Mouse (Mus musculus): ENCODE measurements at regions not wholly inside any gene's neighbourhood (a gene's known extent, or its start where the extent isn't known, plus 50 kb on each side); places are given as distances from the start of the nearest gene placed in this dataset.

DNA sequence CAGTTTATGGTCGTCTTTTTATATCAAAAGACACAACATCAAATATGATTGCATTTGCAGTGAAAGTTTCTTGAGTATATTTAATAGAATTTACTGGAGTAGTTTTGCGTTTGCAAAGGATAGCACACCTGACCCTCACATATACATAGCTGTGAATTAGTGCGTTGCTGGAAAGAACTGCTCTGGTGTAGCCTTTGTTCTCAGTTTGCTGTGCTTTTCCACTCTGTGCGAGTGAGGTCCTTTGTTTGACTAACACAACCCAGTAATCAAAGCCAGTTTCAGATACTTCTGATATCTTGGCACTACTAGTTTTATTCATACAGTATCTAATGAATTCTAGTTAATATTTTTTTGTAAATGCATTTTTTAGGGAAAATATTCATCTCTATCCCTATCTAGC lies 84.7 kb downstream of the Trim52 start:
- DNase-seq (ENCODE audit: extremely low read depth, low read depth): no peak

DNA sequence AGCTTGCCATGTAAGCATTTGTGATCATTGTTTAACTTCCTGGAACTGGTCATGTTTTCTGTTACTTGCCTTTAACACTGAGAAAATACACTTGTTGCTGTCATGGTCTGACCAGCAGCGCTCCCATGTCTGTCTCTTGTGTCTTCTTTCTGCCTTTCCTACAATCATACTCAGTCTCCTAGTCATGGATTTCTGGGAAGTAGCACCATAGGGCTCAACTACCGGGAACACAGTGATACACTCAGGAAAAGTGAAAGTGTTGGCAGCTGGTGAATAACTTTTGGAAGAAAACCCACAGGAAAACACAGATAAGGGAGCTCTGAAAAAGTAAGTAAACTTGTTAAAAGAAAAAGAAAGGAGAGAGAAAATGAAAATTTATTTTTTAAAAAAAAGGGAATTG lies 87.6 kb downstream of the Trim52 start:
- no peak for DNase-seq (ENCODE audit: extremely low read depth, low read depth)

- DNase-seq (ENCODE audit: extremely low read depth, low read depth): no peak
Observed at GRCm38 (mm10) chr14:106194104-106194503, 88.1 kb downstream of the Trim52 start.

DNA sequence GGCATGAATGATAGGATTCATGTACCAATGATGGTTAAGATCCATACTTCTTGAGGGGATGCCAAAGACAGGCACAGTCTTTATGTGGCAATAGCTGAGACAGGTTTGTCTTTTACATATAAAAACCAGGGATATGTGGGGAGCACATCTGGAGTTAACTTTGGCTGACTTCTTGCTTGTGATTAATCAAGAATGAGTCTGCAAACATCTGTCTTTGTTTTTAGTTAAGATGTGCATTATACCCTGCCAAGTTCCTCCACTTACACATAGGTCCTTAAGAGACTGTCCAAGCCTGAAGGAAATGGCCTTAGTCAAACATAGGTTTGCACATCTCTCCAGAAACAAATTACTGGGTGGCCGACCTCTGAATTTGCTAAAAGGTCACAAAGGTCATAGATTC lies 91.8 kb downstream of the Trim52 start:
- DNase-seq (ENCODE audit: extremely low read depth, low read depth): no peak

GRCm38 (mm10) chr14:106199109-106199508 lies 93.1 kb downstream of the Trim52 start:
- DNase-seq (ENCODE audit: extremely low read depth, low read depth): no peak

DNA sequence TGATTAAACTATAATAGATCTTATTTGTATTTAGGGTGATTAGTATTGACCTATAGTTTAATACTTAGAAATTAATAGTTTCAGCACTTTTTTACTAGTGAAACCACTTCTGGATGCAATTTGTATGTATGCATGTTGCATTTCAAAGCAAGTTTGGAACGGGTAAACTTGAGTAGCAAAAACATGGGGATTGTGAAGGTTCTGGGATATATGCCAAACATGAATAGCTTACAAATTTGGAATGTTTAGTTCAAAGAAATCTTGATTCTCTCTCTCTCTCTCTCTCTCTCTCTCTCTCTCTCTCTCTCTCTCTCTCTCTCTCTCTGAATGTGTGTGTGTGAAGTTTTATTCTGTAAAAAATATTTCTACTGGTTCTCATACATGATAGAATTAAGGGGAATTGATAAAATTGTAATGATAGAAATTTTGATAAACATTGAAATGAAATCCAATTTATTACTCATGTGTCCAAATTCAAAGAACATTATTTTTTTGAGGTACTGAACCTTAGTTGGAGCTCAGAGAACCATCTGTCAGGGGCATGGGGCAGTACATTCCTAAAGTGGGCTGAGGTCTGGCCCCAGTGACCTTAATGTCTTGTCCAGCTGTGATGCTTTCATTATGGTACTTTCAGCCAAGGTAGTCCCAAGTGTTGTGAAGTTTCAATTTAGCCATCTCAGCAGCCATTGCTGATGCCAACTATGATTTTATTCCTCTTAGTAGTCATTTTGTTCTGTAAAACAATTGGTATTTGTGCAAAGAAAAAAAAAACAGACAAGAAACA lies 93.7 kb downstream of the Trim52 start:
- no peak for DNase-seq (ENCODE audit: extremely low read depth, low read depth)

DNA sequence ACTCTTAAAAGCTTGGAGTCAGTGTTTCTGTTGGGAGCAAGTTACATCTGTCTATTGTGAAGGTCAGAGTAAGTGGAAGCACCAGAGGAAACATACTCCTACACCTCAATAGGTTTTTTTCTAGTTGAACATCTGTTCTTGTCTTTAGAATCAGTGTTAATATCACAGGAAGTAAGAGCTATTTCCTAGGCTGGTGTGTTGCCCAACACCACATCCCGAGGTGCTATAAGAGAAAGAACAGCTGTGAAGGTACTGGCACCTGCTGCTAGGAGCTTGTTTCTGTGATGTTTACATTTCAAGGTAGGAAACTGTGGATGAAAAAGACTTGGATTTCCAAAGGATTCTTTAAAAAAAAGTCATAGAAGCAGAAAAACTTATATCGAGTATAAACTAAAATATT lies 105.1 kb downstream of the Trim52 start:
- no peak for DNase-seq (ENCODE audit: extremely low read depth, low read depth)

DNA sequence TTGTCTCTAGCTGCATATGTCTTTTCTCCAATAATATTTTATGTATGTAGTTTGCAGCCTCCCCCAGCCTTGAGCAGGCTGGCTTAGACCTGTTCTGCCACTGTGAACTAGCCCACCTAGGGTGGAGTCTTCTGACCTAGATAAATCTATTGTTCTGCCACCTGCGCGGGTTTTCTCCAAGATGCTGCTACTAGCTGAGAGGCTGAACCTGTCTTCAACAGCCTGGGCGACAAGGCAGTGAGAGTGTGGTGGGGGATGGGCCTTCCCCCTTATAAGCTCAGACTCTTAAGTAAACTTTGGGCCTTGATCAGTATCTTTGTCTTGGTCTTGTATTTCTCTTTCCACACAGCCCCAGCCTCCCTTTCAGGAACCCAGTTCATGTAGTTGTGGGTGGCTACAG lies 111.7 kb downstream of the Trim52 start:
- no peak for DNase-seq (ENCODE audit: extremely low read depth, low read depth)

GRCm38 (mm10) chr14:106219293-106219797 lies 113.3 kb downstream of the Trim52 start:
- DNase-seq (ENCODE audit: extremely low read depth, low read depth): no peak

DNA sequence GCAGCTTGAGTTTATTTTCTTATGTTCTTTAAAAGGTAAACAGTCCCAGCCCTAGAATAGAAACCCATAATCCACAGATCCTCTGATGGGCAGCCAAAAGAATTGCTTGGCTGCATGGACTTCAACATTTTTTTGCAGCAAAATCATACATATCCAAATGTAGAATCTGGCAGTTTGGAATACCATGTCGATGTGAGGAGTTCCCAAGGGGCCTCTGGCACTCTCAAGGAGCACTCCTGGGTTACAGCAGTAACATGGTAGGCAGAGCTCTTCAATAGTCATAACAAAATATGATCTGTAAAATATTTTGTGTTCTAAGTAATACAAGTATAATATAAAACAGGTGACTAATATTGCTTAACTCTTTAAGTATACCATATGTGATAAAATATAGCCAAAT lies 119.4 kb downstream of the Trim52 start:
- no peak for DNase-seq (ENCODE audit: extremely low read depth, low read depth)

GRCm38 (mm10) chr14:106241721-106242405 lies 135.9 kb downstream of the Trim52 start:
- DNase-seq (ENCODE audit: extremely low read depth, low read depth): no peak

DNA sequence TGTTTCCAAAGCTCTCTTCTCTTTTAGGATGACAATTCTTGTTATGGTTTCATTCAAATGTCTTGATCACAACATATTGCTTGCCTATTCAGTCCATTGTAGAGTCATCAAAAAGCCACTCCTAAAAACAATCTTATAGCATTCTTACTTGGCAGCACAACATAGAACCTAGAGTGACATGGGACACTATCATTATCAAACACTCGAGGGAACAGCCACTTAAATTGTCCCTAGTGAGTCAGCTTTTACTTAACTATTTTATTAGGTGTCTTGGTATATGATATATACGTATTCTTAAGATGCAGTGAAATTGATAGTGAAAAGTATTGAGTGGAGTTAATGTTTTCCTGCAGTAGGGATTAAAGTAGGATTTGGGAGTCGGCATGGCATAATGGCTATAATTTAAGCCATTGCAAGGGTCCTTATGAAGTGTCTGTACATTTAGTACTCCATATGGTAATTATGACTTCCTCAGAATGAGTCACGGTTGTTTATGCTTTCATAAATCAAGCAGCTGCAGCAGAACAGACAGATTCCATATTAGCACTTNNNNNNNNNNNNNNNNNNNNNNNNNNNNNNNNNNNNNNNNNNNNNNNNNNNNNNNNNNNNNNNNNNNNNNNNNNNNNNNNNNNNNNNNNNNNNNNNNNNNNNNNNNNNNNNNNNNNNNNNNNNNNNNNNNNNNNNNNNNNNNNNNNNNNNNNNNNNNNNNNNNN lies 153.6 kb downstream of the Trim52 start:
- no peak for DNase-seq (ENCODE audit: extremely low read depth, low read depth)

DNA sequence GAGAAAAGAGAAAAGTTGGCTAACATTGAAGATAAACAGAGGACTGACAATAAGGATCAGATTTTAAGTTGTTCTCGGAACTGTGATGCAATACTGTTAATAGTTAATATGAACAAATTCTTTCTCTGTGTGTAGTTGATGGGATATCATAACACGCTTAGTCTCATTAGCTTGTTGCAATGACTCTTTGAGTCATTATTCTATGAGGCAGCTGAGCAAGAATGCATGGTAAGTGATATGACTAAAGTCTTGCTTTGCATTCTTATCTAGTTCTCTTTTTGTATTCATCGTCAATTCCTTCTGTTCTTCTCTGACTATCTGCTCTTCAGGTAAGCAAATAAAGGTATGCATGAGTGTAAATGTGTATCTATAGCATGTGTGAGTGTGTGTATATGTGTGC lies 159.3 kb downstream of the Trim52 start:
- DNase-seq (ENCODE audit: extremely low read depth, low read depth): no peak

GRCm38 (mm10) chr14:106267679-106268561 lies 161.9 kb downstream of the Trim52 start:
- no peak for DNase-seq (ENCODE audit: extremely low read depth, low read depth)

DNA sequence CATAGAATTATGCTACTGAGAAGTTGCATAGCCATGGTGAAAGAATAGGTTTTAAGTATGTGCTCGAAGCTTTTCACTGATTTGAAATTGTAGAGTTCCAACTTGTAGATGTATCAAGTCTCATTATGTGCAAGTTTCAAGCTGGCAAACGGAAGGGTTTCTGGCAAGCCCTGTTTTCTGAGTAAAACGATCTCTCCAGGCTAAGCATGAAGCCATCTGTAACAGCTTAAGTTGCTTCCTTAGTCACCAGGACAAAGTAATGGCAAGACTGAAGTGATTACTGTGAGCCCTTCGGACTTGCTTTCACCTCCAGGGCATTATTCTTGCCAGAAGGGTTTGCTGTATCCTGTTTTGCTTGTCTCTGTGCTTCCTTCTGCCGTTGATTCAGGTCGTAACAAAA lies 163.7 kb downstream of the Trim52 start:
- no peak for DNase-seq (ENCODE audit: extremely low read depth, low read depth)

GRCm38 (mm10) chr14:106313558-106313957 lies 207.6 kb downstream of the Trim52 start:
- DNase-seq (ENCODE audit: extremely low read depth, low read depth): no peak

- DNase-seq (ENCODE audit: extremely low read depth, low read depth): no peak
Observed at GRCm38 (mm10) chr14:106314079-106314551, 208.1 kb downstream of the Trim52 start.

DNA sequence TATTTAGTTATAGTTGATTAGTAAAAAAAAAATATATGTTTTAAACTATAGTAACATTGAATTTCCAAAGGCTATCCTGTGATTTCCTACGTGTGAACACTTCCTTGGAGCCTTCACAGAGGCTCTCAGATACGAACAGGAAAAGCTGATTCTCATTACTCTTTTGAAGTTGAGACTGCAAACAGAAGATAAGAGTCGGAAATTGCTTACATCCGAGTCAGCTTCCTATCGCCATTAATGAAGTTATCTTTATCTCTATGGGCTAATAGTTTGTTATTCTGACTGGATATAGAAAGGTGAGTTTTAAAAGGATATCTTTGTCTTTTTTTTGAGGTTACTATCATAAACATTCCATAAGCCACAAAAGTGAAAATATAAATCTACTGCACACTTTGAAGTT lies 212.8 kb downstream of the Trim52 start:
- no peak for DNase-seq (ENCODE audit: extremely low read depth, low read depth)

DNA sequence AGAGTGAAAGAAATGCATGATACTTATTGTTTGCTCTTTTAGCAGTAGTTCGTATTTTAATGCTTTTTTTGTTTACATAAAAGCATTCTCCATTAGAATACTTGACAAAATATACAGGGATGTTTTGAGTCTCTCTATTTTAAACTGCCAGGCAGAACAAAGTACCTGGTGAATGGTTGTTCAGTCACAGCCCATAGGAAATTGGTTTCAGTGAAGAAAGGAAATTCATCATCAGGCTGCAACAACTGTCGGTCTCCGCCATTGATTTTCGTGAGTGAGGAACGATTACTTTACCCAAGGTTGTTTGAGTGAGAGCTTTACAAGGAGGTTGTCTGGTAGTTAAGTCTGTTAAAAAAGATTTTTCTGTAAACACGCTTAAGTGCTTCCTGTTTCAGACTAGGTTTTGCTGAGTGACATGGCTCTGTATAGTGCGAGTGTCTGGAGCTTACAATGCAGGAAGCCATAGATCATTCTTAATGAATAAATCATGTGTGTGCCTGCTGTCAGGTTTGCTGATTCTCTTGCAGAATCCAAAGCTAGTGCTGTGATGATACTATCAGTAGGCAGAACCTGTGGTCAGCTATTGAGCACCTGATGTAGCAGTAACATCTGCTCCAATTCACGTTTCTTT lies 221.8 kb downstream of the Trim52 start:
- DNase-seq (ENCODE audit: extremely low read depth, low read depth): no peak

DNA sequence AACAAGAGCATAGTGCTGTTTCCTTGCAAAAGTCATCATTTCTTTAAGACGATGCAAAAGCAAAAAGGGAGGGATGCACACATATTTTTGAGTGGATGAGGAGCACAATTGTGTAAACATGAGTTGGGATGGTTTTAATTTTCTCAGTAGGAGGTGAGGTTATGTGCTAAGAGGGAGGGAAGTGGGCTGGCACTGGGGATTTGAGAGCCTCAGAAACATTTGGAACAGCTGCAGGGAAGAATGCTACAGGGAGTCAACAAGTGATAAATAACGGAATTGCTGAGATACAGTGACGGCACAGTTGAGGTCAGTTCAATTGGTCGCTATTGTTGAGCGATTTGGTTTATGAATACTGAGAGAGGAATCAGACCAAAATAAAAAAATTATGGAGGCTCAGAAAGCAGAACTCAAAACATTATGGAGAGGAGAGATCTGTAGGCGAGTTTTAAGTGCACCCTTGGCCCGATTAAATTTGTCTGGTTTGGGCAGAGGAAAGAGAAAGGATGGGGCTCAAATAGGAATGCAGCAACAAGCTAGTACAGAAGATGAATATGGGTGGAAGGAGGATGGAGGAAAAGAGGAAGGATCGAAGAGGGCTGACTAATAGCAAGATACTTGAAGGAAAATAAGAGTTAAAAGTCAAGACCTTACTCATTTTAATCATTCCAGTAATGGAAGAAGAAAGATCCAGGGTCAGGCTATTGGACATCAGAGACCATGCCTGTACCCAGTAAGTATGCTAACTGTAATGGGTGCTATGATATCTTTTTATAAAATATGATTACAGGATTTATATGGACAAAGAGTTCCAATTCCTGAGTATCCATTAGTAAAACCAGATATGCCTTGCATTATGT lies 259.0 kb downstream of the Trim52 start:
- no peak for DNase-seq (ENCODE audit: extremely low read depth, low read depth)
